Mouse (Mus musculus) embryonic facial prominence, embryonic 12.5 days (tissue): ENCODE data around the gene Taf3. TPM values are rescaled to one million over a fixed set of nuclear protein-coding genes. Genes with fewer than 3 reads are reported as not detected.

Source experiments
- ATAC-seq: fragments of 200-750 bp; cut with Nextera tagmentation; 2 replicates; pipeline ENCODE4 v1.8.0; 2017; ENCODE audit not compliant: insufficient number of reproducible peaks, insufficient read depth, low FRiP score, low TSS enrichment
- H3K27ac ChIP-seq: fragments of 300-500 bp; sonication (generic); 2 replicates; pipeline ENCODE4 v1.5.1; 2016; ENCODE audit warnings: mild to moderate bottlenecking
- H3K27me3 ChIP-seq: fragments of 300-500 bp; sonication (generic); 2 replicates; pipeline ENCODE4 v1.6.1; 2016; ENCODE audit warnings: mild to moderate bottlenecking, moderate library complexity
- H3K36me3 ChIP-seq: fragments of 300-500 bp; sonication (generic); 2 replicates; pipeline ENCODE4 v1.6.1; 2016; ENCODE audit warnings: mild to moderate bottlenecking
- H3K4me1 ChIP-seq: fragments of 300-500 bp; sonication (generic); 2 replicates; pipeline ENCODE4 v1.6.1; 2016
- H3K4me2 ChIP-seq: fragments of 300-500 bp; sonication (generic); replicated peaks from 2 replicates; pipeline ENCODE4 v1.6.1; 2016; ENCODE audit warnings: mild to moderate bottlenecking, moderate library complexity
- H3K4me3 ChIP-seq: fragments of 300-500 bp; sonication (generic); 2 replicates; pipeline ENCODE4 v1.5.1; 2016; ENCODE audit warnings: mild to moderate bottlenecking
- H3K9ac ChIP-seq: fragments of 300-500 bp; sonication (generic); 2 replicates; pipeline ENCODE4 v1.6.1; 2016; ENCODE audit warnings: mild to moderate bottlenecking, moderate library complexity
- H3K9me3 ChIP-seq: fragments of 300-500 bp; sonication (generic); 2 replicates; pipeline ENCODE4 v1.6.1; 2016; ENCODE audit warnings: mild to moderate bottlenecking, moderate library complexity
- WGBS: fragments of 180-500 bp; shearing (Covaris S2); methylation state at CpG from one replicate; pipeline ENCODE4 v1.1.7; 2016; 5-methylcytosine and 5-hydroxymethylcytosine counted together
- polyA plus RNA-seq: library from polyadenylated mRNA; unstranded; fragments of >200 nt; fragmentation: Nextera tagmentation; extraction: Ambion mirVana; gene quantifications from 2 replicates; pipeline ENCODE4 v1.2.1, GENCODE M21; 2016

Taf3 gene
- polyA plus RNA-seq, 1 experiment from 2014 or later = 16.0 TPM

DNA sequence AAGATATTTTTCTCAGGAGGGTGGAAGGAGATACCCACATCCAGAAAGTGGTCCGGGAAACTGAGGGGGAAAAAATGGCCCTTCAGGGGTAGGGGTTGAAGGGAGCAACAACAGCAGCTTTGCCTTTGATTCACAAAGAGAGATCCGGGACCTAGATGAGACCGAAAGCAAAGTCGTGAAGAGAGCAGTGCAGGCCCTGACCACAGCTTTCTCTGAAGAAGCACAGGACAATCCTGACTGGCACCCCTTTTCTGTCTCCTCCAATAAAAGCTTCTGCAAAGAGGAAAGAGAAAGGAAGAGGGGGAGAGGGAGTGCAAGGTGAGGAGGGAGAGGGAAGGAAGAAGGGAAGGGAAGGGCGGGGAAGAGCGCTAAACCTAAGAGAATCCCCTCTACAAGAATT, 176.6 kb downstream of the Taf3 start:
- 0 out of 2 replicates have a peak overlapping the region, but pooled peaks have one; percentile 85 for H3K4me2 ChIP-seq
- 30% methylated on average over 6 of the region's 6 CpGs for WGBS
- H3K27me3 ChIP-seq = peaks cover 41% of the 10 kb centered on the region
- no peak overlapping the region for H3K27ac ChIP-seq
- H3K4me3 ChIP-seq = no peak overlapping the region
- ATAC-seq = no peak
- no peaks in the 10 kb centered on the region for H3K36me3 ChIP-seq
- H3K4me1 ChIP-seq = peaks cover 22% of the 10 kb centered on the region; the same call in 1 of the 2 replicates
- H3K9ac ChIP-seq = no peak overlapping the region
- H3K9me3 ChIP-seq = no peaks in the 10 kb centered on the region

DNA sequence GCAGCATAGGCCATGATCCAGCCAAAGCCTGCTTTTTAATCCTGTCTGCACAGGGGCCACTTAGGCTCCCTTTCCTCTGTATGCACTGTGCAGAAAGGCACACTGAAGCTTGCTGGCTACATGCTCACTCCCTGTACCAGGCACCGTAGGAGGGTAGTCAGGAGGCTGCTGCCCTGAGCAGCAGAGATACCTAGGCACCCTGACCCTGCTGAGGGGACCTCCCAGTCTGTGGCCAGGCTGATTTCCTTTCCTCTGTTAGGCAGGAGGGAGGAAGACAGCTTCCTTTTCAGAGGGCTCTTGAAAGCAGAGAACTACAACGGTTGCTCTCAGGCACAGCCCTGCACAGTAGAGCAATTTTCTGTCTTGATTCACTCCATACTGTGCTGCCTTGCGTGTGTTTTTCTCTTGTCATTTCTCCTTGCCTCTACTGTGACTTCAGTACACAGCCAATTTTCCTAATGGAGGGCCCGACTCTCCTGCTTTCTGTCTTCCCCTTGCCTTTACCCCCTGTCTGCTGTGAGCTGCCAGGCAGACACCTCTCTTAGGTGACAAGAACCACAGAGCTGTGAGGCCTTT, 177.2 kb downstream of the Taf3 start:
- no peaks in the 10 kb centered on the region for H3K9me3 ChIP-seq
- no peaks in the 10 kb centered on the region for H3K36me3 ChIP-seq
- no peak overlapping the region for H3K4me3 ChIP-seq
- H3K27me3 ChIP-seq = peaks cover 41% of the 10 kb centered on the region
- H3K9ac ChIP-seq = no peak overlapping the region
- WGBS = 23% methylated on average over 4 of the region's 4 CpGs
- no peak overlapping the region for H3K27ac ChIP-seq
- H3K4me1 ChIP-seq = peaks cover 22% of the 10 kb centered on the region; the same call in 1 of the 2 replicates
- ATAC-seq = no peak
- no peak overlapping the region for H3K4me2 ChIP-seq

DNA sequence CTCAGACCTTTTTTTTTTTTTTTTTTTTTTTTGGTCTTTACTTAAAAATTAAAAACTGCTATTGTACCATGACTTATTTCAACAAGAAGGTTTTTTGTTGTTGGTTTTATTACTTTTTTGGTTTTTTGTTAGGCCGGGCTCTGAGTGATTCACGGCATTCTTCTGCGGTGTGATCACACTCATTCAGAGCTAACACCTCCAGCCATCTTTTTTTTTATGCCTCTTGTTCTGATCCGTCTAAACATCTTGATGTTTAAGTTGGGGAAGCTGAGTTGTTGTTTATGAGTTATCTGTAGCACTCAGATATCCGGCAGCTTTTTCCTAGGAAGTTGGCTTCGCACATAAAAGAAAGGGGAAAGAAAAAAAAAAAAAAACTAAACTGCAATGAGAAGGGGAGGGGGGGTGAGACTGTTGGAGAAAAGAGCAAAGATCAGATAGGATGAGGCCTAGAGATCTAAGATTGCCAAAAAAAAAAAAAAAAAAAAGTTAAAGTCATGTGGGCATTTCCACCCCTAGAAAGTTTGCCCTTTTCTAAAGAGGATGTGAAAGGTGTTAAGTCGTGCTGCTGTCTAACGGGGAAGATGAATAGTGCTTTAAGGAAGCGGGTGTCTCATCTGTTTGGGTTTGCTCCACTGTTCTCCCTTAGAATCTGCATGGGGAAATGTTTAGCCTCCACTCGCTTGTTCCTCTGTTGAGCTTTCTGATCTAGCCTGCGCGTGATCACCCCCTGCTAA, 181.1 kb downstream of the Taf3 start:
- peaks cover 14% of the 10 kb centered on the region; the same call in 1 of the 2 replicates for H3K27me3 ChIP-seq
- no peak overlapping the region for H3K4me3 ChIP-seq
- H3K4me2 ChIP-seq = no peak overlapping the region
- no peaks in the 10 kb centered on the region for H3K9me3 ChIP-seq
- ATAC-seq = no peak
- peaks cover 5% of the 10 kb centered on the region; the same call in 1 of the 2 replicates for H3K4me1 ChIP-seq
- H3K27ac ChIP-seq = no peak overlapping the region
- no peak overlapping the region for H3K9ac ChIP-seq
- no peaks in the 10 kb centered on the region for H3K36me3 ChIP-seq
- 82% methylated on average over 12 of the region's 12 CpGs for WGBS

Other genes starting within 250 kb of the Taf3 start
- 1.8 and 1.9 TPM in 2 replicates for gene 4930412O13Rik, start 167.3 kb downstream of the Taf3 start, polyA plus RNA-seq
- 0.41 and 1.0 TPM in 2 replicates for gene 9230102O04Rik, start 159.1 kb downstream of the Taf3 start, polyA plus RNA-seq
- gene Gata3, start 158.6 kb downstream of the Taf3 start, polyA plus RNA-seq = 22.6 and 23.6 TPM in 2 replicates
- gene Atp5c1, start 31.9 kb upstream of the Taf3 start, polyA plus RNA-seq = 519 and 528 TPM in 2 replicates
- 32.8 and 35.4 TPM in 2 replicates for gene Kin, start 32.0 kb upstream of the Taf3 start, polyA plus RNA-seq
- 0.46 and 0.58 TPM in 2 replicates for gene Itih2, start 82.8 kb upstream of the Taf3 start, polyA plus RNA-seq
- gene Itih5, start 105.0 kb upstream of the Taf3 start, polyA plus RNA-seq = 4.1 and 4.4 TPM in 2 replicates